In genomic region chr19:6921647-6922567, GRCm38 (mm10) we compare ENCODE assay signal across 8 mouse cellular contexts. TPM values are rescaled to one million over a fixed set of nuclear protein-coding genes. Genes with fewer than 3 reads are reported as not detected.
DNase-seq lines count a peak whose midpoint lies in the region; ATAC-seq lines count a peak whose summit lies in the region.

Esrra (minus strand) TSS chr19:6921813.

- peak within 1 kb of the TSS; percentile 97 for H3K4me2 ChIP-seq in hindbrain, embryonic 12.5 days (replicated peaks)

- peaks cover 40% of the 10 kb centered on the region for H3K4me1 ChIP-seq in hindbrain, embryonic 12.5 days

- H3K4me3 ChIP-seq in hindbrain, embryonic 12.5 days, result peak within 1 kb of the TSS; percentile 88

- peaks cover 7% of the 10 kb centered on the region; the same call in 1 of the 2 replicates for H3K36me3 ChIP-seq in hindbrain, embryonic 12.5 days

- H3K9ac ChIP-seq in hindbrain, embryonic 12.5 days, result peak within 1 kb of the TSS; percentile 94

- no peaks in the 10 kb centered on the region for H3K9me3 ChIP-seq in hindbrain, embryonic 12.5 days (replicated peaks)

- peak; percentile 94 for ATAC-seq in hindbrain, embryonic 12.5 days (ENCODE audit: low FRiP score)

- 1% methylated on average over 57 of the region's 66 CpGs for WGBS in hindbrain, embryonic 12.5 days

- peak; percentile 100 for DNase-seq in NIH3T3 (ENCODE audit: low read depth)
- DNase-seq in cerebellum, postnatal 10 days, result peak; percentile 100
- peak; percentile 100 for DNase-seq in frontal cortex, postnatal 10 days (ENCODE audit: low spot score in 2 of 2)
- peak; percentile 99 to 100 for DNase-seq in layer of hippocampus, postnatal 14 days (ENCODE audit: low spot score in 2 of 2)
- DNase-seq in lung, postnatal 14 days, result peak; percentile 100
- DNase-seq in retina, adult 2 months (ENCODE audit: low read depth, low spot score), result peak; percentile 96
- peak; percentile 100 for DNase-seq in thymus, postnatal 36 days

- H3K27ac ChIP-seq in hindbrain, embryonic 12.5 days, result peak within 1 kb of the TSS; percentile 95

- peaks cover 45% of the 10 kb centered on the region for H3K27me3 ChIP-seq in hindbrain, embryonic 12.5 days

RNA-seq across cellular contexts. Expression of gene Esrra, which starts in this region (rescaled TPM):
- polyA plus RNA-seq in hindbrain, embryonic 12.5 days (2016; fragmentation: Nextera tagmentation; extraction: Ambion mirVana), result 16.0 and 16.6 TPM in 2 replicates
- total RNA-seq in layer of hippocampus, postnatal 14 days (2021), result 10 to 100 TPM; 52.6 to 59.2 TPM

Comparison
In these comparisons a context has a peak if more than half of its experiments do, and no peak if none do; other contexts are left out.
1. Peak in every context shown above with its lines: DNase-seq, ATAC-seq, H3K4me3 ChIP-seq and H3K27ac ChIP-seq.